Mouse (Mus musculus): ENCODE data around the gene Tcf3.

DNA sequence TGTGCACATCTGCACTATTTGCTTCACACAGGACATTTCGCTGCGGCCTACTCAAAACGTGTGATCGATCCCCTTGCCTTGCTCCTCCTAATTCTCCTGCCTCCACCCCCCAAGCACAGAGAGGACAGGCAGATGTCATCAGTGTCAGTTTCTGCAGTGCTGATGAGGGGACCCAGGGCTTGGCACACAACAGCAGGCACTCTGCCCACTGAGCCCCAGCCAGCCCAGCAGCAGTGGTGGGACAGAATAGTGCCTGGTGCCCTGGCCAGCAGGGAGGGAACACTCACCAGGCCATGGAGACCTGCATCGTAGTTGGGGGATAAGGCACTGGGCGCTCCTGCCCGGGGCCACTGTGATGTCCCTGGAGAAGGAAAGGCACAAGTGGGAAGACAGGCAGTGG is 17.9 kb downstream of the Tcf3 start:
- no peak for TF ChIP-seq POLR2A (IDR thresholded peaks at IDR 0.05; ENCODE audit: insufficient read length, low read depth)
- no peak for TF ChIP-seq TCF3 (IDR thresholded peaks at IDR 0.05; ENCODE audit: insufficient read length, low read depth)
- TF ChIP-seq TCF12 (IDR thresholded peaks at IDR 0.05; ENCODE audit: insufficient read depth, poor library complexity, severe bottlenecking): no peak
- TF ChIP-seq MAX (IDR thresholded peaks at IDR 0.05; ENCODE audit: low read depth): no peak
- TF ChIP-seq SRF (IDR thresholded peaks at IDR 0.05; ENCODE audit: control insufficient read depth, insufficient read length, low read depth): no peak
- TF ChIP-seq USF1 (IDR thresholded peaks at IDR 0.05; ENCODE audit: low read depth): no peak
- no peak for TF ChIP-seq CEBPB (IDR thresholded peaks at IDR 0.05; ENCODE audit: insufficient read depth, poor library complexity, severe bottlenecking)
- no peak for TF ChIP-seq MYOD1 (IDR thresholded peaks at IDR 0.05; ENCODE audit: control insufficient read depth in 1 of 3, insufficient read length in 2 of 3, low read depth in 2 of 3)
- TF ChIP-seq MYOG (IDR thresholded peaks at IDR 0.05; ENCODE audit: control insufficient read depth in 1 of 3, insufficient read depth in 1 of 3, insufficient read length in 2 of 3, low read depth in 2 of 3): no peak
- TF ChIP-seq E2F4 (IDR thresholded peaks at IDR 0.05; ENCODE audit: insufficient read depth): no peak
- no peak for TF ChIP-seq POLR2AphosphoS2 (IDR thresholded peaks at IDR 0.05; ENCODE audit: insufficient read length, low read depth)
- TF ChIP-seq REST (IDR thresholded peaks at IDR 0.05; ENCODE audit: insufficient read depth, insufficient read length): no peak
